Mouse (Mus musculus) heart, embryonic 15.5 days (tissue): ENCODE measurements around the gene Cnst. TPM values are rescaled to one million over a fixed set of nuclear protein-coding genes. Genes with fewer than 3 reads are reported as not detected.

ENCODE experiments used
- ATAC-seq: fragments of 200-750 bp; cut with Nextera tagmentation; replicated peaks from 2 replicates; pipeline ENCODE4 v1.8.0; 2017; ENCODE audit warnings: low read depth, moderate TSS enrichment; ENCODE audit not compliant: insufficient number of reproducible peaks, insufficient read depth, low FRiP score
- H3K27ac ChIP-seq: fragments of 300-500 bp; sonication (generic); 2 replicates; pipeline ENCODE4 v1.5.1; 2015; ENCODE audit warnings: mild to moderate bottlenecking, inconsistent platforms
- H3K27me3 ChIP-seq: fragments of 300-500 bp; sonication (generic); 2 replicates; pipeline ENCODE4 v1.6.1; 2015; ENCODE audit warnings: inconsistent platforms
- H3K36me3 ChIP-seq: fragments of 300-500 bp; sonication (generic); 2 replicates; pipeline ENCODE4 v1.6.1; 2015; ENCODE audit warnings: mild to moderate bottlenecking, inconsistent platforms
- H3K4me1 ChIP-seq: fragments of 300-500 bp; sonication (generic); replicated peaks from 2 replicates; pipeline ENCODE4 v1.6.1; 2015; ENCODE audit warnings: inconsistent platforms
- H3K4me2 ChIP-seq: fragments of 300-500 bp; sonication (generic); 2 replicates; pipeline ENCODE4 v1.6.1; 2015; ENCODE audit warnings: inconsistent platforms, mild to moderate bottlenecking, moderate library complexity
- H3K4me3 ChIP-seq: fragments of 300-500 bp; sonication (generic); 2 replicates; pipeline ENCODE4 v1.5.1; 2015; ENCODE audit warnings: mild to moderate bottlenecking, inconsistent platforms
- H3K9ac ChIP-seq: fragments of 300-500 bp; sonication (generic); 2 replicates; pipeline ENCODE4 v1.6.1; 2015; ENCODE audit warnings: mild to moderate bottlenecking, inconsistent platforms
- H3K9me3 ChIP-seq: fragments of 300-500 bp; sonication (generic); replicated peaks from 2 replicates; pipeline ENCODE4 v1.6.1; 2016; ENCODE audit warnings: inconsistent platforms
- WGBS: fragments of 180-500 bp; shearing (Covaris S2); methylation state at CpG from one replicate; pipeline ENCODE4 v1.1.7; 2015; ENCODE audit warnings: mixed read lengths; 5-methylcytosine and 5-hydroxymethylcytosine counted together
- polyA plus RNA-seq: library from polyadenylated mRNA; unstranded; fragments of >200 nt; fragmentation: Nextera tagmentation; extraction: Ambion mirVana; gene quantifications from 2 replicates; pipeline ENCODE4 v1.2.1, GENCODE M21; 2015

The Cnst gene
- polyA plus RNA-seq, 1 experiment from 2014 or later: 16.6 TPM

- Histone ChIP-seq H3K9ac (no peak overlapping the region), H3K27ac (no peak overlapping the region), H3K36me3 (no peaks in the 10 kb centered on the region), H3K4me3 (no peak overlapping the region), H3K4me2 (no peak overlapping the region), H3K9me3 (no peaks in the 10 kb centered on the region), H3K4me1 (peaks cover 17% of the 10 kb centered on the region), H3K27me3 (no peaks in the 10 kb centered on the region)
- WGBS: 88% methylated on average over 3 of the region's 3 CpGs
- ATAC-seq: no peak
Observed at GRCm38 (mm10) chr1:179556921-179557320, 10.8 kb downstream of the Cnst start.

GRCm38 (mm10) chr1:179559446-179560194 lies 13.4 kb downstream of the Cnst start:
- H3K27ac ChIP-seq: no peak overlapping the region
- no peak overlapping the region for H3K9ac ChIP-seq
- WGBS: 64% methylated on average over 11 of the region's 11 CpGs
- H3K4me3 ChIP-seq: no peak overlapping the region
- H3K36me3 ChIP-seq: no peaks in the 10 kb centered on the region
- H3K4me1 ChIP-seq: 0 out of 2 replicates have a peak, but pooled peaks cover 2% of the 10 kb centered on the region
- no peak for ATAC-seq
- no peaks in the 10 kb centered on the region for H3K27me3 ChIP-seq
- H3K4me2 ChIP-seq: no peak overlapping the region
- H3K9me3 ChIP-seq: no peaks in the 10 kb centered on the region

DNA sequence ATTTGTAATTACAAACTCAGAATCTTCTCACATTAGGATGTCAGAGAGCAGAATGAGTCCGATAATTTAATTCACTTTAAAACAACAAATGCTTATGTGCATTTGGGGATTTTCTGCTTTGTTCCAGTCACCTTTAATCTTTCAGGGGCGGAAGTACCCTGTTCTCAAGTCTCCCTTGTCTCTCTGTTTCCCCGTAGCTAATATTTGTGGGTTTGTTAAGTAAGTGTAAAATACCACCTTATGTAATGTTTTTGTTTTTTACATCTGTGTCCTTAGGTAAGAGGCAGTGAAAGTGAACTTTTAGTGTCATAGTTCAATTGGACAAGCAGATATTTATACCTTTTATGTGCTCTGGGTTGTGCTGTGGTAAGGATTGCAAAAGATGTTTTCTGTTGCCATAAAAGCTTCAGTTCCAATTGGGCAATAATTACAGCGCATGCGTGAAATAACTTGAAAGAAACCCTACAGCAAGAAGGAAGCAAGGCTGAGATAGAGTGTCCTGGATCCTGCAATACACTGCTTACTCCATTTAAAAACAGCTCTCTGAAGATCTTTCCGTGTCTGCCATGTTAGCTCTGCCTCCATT lies 14.8 kb downstream of the Cnst start:
- Histone ChIP-seq H3K27ac (no peak overlapping the region), H3K27me3 (no peaks in the 10 kb centered on the region), H3K36me3 (no peaks in the 10 kb centered on the region), H3K4me3 (no peak overlapping the region), H3K4me2 (no peak overlapping the region), H3K4me1 (0 out of 2 replicates have a peak, but pooled peaks cover 2% of the 10 kb centered on the region), H3K9me3 (no peaks in the 10 kb centered on the region), H3K9ac (no peak overlapping the region)
- 91% methylated on average over 6 of the region's 6 CpGs for WGBS
- ATAC-seq: no peak

GRCm38 (mm10) chr1:179563211-179563610 lies 17.0 kb downstream of the Cnst start:
- Histone ChIP-seq H3K9me3 (no peaks in the 10 kb centered on the region), H3K27ac (no peak overlapping the region), H3K27me3 (no peaks in the 10 kb centered on the region), H3K4me1 (peaks cover 14% of the 10 kb centered on the region), H3K4me2 (no peak overlapping the region), H3K36me3 (no peaks in the 10 kb centered on the region), H3K9ac (no peak overlapping the region), H3K4me3 (no peak overlapping the region)
- 83% methylated on average over 4 of the region's 4 CpGs for WGBS
- no peak for ATAC-seq

GRCm38 (mm10) chr1:179563926-179564325 lies 17.8 kb downstream of the Cnst start:
- no peaks in the 10 kb centered on the region for H3K27me3 ChIP-seq
- no peak overlapping the region for H3K9ac ChIP-seq
- no peak overlapping the region for H3K27ac ChIP-seq
- WGBS: 75% methylated on average over 5 of the region's 5 CpGs
- no peak for ATAC-seq
- H3K4me2 ChIP-seq: no peak overlapping the region
- no peaks in the 10 kb centered on the region for H3K36me3 ChIP-seq
- H3K4me1 ChIP-seq: peaks cover 21% of the 10 kb centered on the region
- no peaks in the 10 kb centered on the region for H3K9me3 ChIP-seq
- H3K4me3 ChIP-seq: no peak overlapping the region

DNA sequence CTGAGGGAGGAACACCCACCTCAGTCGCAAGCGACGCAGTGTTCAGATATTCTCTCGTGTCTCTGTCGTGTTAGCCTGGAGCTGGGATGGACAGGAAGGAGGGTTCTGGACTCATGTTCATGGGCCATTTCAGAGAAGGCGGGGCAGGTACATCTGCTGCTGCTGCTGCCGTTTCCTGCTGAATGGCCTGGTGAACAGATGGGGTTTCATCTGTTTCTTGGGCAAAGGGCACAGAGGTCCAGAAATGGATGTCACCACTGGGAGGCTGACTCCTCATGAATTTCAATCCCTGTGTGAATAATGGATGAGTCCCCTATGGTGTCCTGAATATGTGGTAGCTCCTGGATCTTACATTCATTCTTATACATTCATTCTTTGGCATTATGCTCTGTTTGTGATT lies 21.4 kb downstream of the Cnst start:
- H3K36me3 ChIP-seq: no peaks in the 10 kb centered on the region
- H3K27me3 ChIP-seq: no peaks in the 10 kb centered on the region
- no peak overlapping the region for H3K4me3 ChIP-seq
- H3K9me3 ChIP-seq: no peaks in the 10 kb centered on the region
- no peak for ATAC-seq
- H3K4me1 ChIP-seq: peaks cover 32% of the 10 kb centered on the region
- WGBS: 70% methylated on average over 7 of the region's 7 CpGs
- no peak overlapping the region for H3K4me2 ChIP-seq
- H3K27ac ChIP-seq: no peak overlapping the region
- H3K9ac ChIP-seq: no peak overlapping the region

DNA sequence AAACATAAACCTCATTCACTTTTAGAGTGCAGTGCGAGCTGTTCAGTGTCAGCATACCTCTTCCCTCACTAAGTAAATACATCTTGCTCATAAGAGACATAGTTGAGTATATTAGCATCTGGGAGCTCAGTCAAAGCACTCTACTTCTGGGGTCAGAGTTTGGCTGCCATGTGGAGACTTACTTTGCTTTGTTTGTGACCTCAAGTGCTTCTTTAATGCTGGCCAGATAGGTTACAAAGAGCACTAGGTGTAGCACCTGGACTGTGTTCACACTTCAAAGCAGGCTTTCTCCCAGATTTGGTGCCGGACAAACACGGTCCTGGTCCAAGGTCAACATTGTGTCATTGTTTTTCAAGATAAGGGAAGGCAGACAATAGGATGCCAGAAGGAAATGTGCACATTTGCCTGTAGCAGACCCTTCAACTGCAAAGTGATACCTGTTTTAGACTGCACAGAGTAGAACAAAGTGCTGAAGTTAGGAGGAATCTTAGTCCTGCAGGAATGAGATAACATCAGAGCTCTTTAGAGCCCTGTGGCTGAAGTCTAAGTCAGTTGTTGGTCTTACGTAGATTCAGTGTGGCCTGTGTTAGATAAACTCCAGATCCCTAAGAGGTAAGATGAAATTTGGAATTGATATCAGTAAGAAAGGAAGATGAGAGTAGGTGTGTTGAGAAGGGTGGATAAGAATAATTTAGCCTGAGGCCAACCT lies 22.7 kb downstream of the Cnst start:
- Histone ChIP-seq H3K9ac (no peak overlapping the region), H3K4me3 (no peak overlapping the region), H3K27me3 (no peaks in the 10 kb centered on the region), H3K36me3 (no peaks in the 10 kb centered on the region), H3K27ac (peak overlapping the region; percentile 17), H3K4me1 (peaks cover 32% of the 10 kb centered on the region), H3K9me3 (no peaks in the 10 kb centered on the region), H3K4me2 (no peak overlapping the region)
- WGBS: 47% methylated on average over 4 of the region's 4 CpGs
- no peak for ATAC-seq

GRCm38 (mm10) chr1:179570482-179570881 lies 24.3 kb downstream of the Cnst start:
- Histone ChIP-seq H3K36me3 (no peaks in the 10 kb centered on the region), H3K27me3 (no peaks in the 10 kb centered on the region), H3K4me3 (no peak overlapping the region), H3K4me2 (no peak overlapping the region), H3K9me3 (no peaks in the 10 kb centered on the region), H3K9ac (no peak overlapping the region), H3K27ac (no peak overlapping the region), H3K4me1 (peaks cover 32% of the 10 kb centered on the region)
- WGBS: 90% methylated on average over 1 of the region's 1 CpGs
- no peak for ATAC-seq

GRCm38 (mm10) chr1:179571686-179572085 lies 25.5 kb downstream of the Cnst start:
- no peak overlapping the region for H3K4me2 ChIP-seq
- no peaks in the 10 kb centered on the region for H3K9me3 ChIP-seq
- no peak overlapping the region for H3K9ac ChIP-seq
- no peaks in the 10 kb centered on the region for H3K27me3 ChIP-seq
- peaks cover 31% of the 10 kb centered on the region for H3K4me1 ChIP-seq
- H3K4me3 ChIP-seq: no peak overlapping the region
- no peak for ATAC-seq
- H3K36me3 ChIP-seq: no peaks in the 10 kb centered on the region
- WGBS: 84% methylated on average over 4 of the region's 4 CpGs
- H3K27ac ChIP-seq: no peak overlapping the region

GRCm38 (mm10) chr1:179573650-179574206 lies 27.6 kb downstream of the Cnst start:
- Histone ChIP-seq H3K27ac (no peak overlapping the region), H3K4me3 (no peak overlapping the region), H3K36me3 (no peaks in the 10 kb centered on the region), H3K4me1 (peaks cover 13% of the 10 kb centered on the region), H3K9me3 (no peaks in the 10 kb centered on the region), H3K4me2 (no peak overlapping the region), H3K9ac (no peak overlapping the region), H3K27me3 (no peaks in the 10 kb centered on the region)
- WGBS: 49% methylated on average over 6 of the region's 6 CpGs
- ATAC-seq: no peak

GRCm38 (mm10) chr1:179578625-179579024 lies 32.5 kb downstream of the Cnst start:
- no peaks in the 10 kb centered on the region for H3K9me3 ChIP-seq
- no peak overlapping the region for H3K27ac ChIP-seq
- no peaks in the 10 kb centered on the region; the same call in 1 of the 2 replicates for H3K36me3 ChIP-seq
- WGBS: 60% methylated on average over 6 of the region's 6 CpGs
- H3K9ac ChIP-seq: no peak overlapping the region
- no peak for ATAC-seq
- H3K4me1 ChIP-seq: peaks cover 19% of the 10 kb centered on the region
- H3K4me3 ChIP-seq: no peak overlapping the region
- H3K27me3 ChIP-seq: no peaks in the 10 kb centered on the region
- no peak overlapping the region for H3K4me2 ChIP-seq
